Mouse (Mus musculus) mouse embryonic stem cell (cell line): ENCODE measurements around the gene Fxyd6.

Source experiments
- in situ Hi-C, 2 experiments: fragments of 300-500 bp; cut with MboI; formaldehyde crosslinking; loops; 1 replicate in 1 of 2; 3 replicates in 1 of 2; pipeline ENCODE4 v1.14.3; 2019 to 2020; ENCODE audit warnings: low sequenced_read_pairs in 2 of 2, low pct_unique_long_range_greater_than_20kb in 1 of 2, mixed read lengths in 1 of 2; ENCODE audit not compliant: unreplicated experiment in 1 of 2

Fxyd6 gene

DNA sequence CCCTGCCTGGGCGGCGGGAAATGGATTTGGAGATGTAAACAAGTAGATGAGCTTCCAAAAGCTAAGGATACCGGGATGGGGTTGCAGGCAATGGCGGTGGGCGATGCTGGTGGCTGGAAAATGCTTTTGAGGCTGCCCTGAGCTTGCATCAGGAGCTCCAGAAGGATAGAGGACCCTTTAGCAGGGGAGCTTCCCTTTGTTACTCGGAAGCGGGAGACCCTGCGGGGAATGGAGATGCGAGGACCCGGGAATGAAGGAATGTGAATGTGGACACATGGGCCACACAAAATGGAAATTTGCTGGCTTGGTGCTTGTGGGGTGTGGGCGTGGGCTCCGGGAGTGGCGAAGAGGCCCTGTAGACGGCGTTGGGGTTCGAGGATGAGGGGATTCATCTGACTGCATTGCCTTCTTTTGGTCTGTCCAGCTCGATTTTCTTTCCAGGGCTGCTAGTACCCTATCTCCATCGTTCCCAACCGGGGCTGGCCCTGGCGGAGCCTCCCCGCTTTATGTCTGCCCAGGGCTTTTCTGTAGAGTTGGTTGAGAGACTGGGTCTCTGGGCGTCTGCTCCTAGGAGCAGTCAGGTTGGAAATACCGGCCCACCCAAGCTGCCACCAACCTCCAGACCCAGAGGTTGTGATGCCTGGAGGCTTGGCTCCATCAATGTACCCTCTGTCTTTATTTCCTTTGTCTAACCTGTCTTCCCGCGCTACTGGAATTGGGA lies 791 bp downstream of the Fxyd6 start:
- in situ Hi-C loops, result no loop called here

DNA sequence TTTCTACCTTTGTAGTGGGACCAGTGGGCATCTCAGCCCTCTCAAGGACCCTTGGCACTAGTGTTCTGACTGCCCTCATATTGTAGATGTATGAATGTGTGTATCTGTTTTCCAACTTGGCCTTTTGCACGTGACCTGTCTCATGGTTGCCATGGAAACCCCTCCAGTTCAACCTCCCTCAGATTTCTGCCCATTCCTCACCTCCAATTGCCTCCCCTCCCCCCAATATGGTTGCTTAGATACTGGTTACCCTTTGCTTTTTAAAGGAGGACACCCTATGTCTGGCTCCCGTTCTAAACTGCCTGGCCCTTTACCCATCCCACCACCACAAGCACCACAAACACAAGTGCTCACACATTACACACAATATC lies 1.3 kb downstream of the Fxyd6 start:
- in situ Hi-C loops, result no loop called here

DNA sequence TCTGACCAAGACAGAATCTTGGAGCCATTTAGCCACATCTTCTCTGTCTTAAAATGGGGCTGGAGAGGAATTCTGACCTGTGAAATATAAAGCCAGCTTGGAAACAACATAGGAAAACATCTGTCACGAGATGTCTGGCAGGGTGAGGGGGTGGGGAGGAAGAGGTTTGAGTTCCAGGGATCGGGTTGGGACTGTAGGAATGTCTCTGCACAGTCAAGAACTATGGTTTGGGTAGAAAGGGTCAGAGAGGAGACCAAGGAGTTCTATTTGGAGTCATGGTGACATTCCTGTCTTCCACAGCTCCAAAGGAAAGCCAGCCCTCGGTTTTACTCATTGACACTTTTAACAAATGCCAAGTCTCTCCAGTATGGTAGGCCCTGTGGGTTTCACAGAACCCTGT lies 3.9 kb downstream of the Fxyd6 start:
- in situ Hi-C loops, result no loop called here

DNA sequence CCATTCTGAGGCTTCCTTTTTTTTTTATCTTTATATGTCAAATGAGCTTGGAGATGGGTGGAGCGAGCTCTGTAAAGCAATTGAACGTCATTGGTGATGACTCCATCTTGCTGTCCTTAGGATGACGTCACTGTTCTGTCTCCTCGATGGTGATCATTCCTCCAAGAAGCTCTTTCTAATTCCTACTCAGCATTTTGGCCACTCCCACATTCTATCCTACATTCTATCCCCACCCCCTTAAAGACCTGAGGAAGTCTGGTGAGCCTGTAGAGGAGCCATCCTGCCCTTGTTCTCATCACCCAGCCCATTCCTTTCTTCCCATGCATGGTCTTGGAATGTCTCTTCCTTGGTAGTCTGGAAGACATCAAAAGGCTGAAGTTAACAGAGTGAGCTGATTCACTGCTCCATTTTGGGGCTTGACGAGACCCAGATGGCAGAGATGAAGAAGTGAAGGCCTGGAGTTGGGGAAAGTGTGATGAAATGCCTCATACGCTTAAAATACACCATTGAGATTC lies 5.1 kb downstream of the Fxyd6 start:
- in situ Hi-C loops, result no loop called here

DNA sequence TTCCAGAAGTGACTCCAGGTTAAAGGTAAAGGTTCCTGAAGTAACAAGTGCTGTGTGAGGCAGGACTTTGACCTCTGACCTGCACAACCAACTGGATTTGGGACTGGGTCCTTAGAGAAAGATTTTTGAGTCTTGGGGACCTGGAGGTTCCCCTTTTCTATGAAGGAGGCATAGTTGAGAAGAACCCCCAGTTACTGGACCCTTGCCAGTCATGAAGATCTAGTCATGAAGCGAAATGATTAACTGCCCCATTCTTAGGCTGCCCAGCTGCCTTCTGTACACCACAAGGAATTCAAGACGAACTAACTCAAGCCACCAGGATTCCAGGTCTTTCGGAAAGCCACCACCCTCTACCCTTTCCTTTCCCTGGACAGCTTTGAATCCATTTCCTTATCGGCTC lies 6.4 kb downstream of the Fxyd6 start:
- in situ Hi-C loops, result no loop called here

DNA sequence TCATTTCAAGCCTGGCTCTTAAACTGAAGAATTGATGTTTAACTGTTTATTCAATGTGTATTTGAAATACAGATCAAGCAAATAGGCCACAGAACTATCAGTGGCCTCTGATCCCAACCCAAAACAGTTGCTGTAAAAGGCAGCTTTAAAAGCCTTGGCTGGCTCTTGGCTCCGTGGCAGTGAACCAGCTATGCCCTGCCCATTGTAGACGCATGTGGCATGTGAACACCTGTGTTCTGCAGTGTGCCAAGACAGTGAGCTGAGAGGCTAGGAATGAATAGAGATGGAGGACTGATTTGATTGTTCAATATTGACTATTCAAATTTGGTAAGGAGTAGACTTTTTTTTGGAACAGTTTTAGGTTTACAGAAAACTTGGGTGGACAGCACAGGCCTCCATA lies 6.9 kb downstream of the Fxyd6 start:
- in situ Hi-C loops, result no loop called here

DNA sequence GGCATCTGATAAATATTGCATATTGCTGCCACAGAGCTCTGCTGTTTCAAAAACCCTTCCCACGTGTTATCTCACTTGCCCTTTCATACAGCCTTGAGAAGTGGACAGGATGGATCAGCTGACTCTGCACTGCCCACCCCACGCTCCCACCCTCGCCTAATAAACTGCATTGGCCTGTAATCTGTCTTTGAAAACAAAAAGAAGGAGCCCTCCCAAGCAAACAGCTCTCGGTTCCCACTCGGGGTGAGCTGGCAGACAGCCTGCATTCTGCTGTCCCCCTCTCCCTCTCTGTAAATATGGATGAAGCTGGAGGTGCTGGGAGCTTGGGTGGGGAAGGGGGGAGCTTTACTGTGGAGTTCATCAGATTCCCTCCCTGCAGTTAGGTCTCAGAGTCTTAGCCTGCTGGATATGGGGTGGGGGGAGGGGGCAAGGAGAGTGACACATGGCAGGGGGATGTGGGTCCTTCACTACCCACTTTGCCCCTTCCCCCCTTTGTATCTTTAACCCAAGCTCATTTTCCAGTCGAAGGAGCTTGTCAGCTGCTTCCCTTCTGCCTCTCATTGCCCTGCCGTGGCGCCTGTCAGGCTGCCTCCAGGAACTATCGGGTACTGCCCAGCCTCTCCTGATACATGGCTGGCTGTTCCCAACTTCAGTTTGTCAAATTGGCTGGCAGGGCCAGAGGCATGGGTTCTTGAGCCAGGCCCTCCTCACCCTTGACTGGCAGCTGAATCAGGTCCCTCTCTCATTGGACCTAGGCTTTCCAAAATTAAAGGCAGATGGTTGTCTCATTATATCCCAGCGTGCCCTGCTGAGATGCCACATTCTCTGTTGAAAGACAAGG lies 10.6 kb downstream of the Fxyd6 start:
- in situ Hi-C loops, result loop anchor here in 1 of 2 experiments (5.0 to 10.0 kb wide), 2 partner anchors 33 to 76 kb away; no protein-coding TSS in a partner anchor

DNA sequence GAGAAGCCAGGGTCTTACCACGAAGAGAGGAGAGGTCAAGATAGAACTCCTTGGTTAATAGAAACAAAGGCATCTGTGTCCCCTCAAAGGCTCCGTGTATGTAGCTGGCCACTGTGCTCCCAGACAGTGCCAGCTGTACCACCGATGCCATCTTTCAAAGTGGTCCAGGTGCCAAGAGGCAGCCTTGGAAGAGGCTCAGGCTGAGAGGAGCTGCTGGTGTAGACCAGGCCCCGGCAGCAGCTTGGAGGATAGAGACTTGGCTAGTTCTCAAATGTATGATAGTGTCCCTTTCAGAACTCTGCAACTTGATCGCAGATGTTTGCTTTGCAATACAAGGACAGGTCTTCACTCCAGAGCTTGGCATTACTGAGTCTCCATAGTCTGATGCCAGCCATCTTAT lies 12.4 kb downstream of the Fxyd6 start:
- in situ Hi-C loops, result loop anchor here in 1 of 2 experiments (5.0 to 10.0 kb wide), 2 partner anchors 35 to 78 kb away; no protein-coding TSS in a partner anchor

DNA sequence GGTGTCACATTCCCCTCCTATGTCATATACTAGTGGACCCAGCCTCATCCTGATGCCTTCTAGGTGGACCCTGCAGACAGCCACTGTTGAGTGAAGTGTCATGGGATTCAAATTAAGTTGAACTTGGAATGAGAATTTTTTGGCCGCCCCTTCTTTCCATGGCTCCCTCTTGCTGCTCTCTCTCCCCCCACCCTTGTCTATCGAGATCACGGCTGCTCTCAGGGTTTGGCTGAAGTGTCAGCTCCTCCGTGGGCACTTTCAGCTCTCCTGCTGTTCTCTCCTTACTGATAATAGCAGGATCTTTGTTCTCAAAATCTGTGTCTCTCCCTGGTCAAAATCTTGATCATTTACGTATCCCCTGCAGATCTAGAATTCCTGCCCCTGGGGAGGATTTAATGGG lies 12.8 kb downstream of the Fxyd6 start:
- in situ Hi-C loops, result loop anchor here in 1 of 2 experiments (5.0 to 10.0 kb wide), 2 partner anchors 36 to 78 kb away; no protein-coding TSS in a partner anchor

DNA sequence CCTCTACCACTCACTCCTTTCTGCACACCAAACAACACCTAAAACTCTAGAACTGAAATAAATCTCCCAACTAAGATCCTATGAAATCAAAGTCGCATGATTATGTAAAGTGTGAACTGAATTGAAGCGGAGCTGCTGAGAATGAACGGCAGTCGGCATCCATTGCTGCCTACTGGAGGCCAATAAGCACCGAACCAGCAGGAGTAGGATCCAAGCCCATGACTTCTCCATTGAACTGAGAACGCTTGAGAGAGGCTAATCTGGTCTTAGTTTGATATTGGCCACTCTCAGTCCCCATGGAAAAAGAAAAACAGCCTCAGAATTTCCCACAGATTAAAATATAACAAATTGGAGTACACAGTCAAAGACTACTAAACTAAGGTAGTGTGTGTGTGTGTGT lies 13.9 kb downstream of the Fxyd6 start:
- in situ Hi-C loops, result loop anchor here in 1 of 2 experiments (5.0 to 10.0 kb wide), 2 partner anchors 37 to 79 kb away; no protein-coding TSS in a partner anchor

DNA sequence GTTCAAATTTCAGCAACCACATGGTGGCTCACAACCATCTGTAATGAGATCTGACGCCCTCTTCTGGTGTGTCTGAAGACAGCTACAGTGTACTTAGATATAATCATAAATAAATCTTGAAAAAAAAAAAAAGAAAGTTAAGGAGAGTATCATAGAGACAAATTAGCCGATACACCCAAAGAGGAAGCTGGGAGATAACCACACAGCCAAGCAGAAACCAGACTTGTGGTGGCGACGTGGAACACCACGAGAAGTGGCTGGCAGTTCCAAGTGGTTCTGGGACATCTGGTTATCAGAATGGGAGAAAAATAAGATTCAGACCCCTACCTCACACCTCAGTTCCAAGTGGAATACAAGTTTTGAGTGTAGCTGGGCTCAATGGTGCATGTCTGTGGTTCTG lies 16.7 kb downstream of the Fxyd6 start:
- in situ Hi-C loops, result loop anchor here in 1 of 2 experiments (10.0 kb wide), 1 partner anchor 82 kb away; no protein-coding TSS in a partner anchor

DNA sequence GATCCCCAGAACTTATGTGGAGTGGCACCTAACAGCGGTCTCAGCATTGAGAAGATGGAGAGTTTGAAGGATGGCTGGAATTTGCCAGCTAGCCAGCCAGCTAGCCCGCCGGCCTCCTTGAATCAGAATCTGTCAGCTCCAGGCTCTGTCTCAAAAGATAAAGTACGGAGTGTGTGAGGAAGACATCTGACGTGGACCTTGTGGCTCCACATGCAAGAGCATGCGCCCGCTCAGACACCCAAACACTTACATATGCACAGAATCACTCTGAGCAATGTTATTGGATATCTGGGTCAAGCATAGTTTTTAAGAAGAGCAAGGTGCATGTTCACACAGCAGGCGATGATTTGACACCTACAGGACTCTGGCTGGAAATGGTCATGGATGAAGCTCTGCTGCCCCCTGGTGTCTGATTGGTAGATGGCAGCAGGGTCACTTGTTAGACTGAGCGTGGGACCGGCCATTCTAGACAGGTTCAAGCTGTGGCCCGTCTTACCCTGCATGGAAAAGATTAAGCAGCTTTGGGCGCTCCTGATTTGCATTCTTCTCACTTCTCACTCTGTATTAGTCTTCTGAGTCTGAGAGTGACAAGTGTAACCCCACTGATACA lies 18.5 kb downstream of the Fxyd6 start:
- in situ Hi-C loops, result loop anchor here in 1 of 2 experiments (10.0 kb wide), 1 partner anchor 84 kb away; no protein-coding TSS in a partner anchor

DNA sequence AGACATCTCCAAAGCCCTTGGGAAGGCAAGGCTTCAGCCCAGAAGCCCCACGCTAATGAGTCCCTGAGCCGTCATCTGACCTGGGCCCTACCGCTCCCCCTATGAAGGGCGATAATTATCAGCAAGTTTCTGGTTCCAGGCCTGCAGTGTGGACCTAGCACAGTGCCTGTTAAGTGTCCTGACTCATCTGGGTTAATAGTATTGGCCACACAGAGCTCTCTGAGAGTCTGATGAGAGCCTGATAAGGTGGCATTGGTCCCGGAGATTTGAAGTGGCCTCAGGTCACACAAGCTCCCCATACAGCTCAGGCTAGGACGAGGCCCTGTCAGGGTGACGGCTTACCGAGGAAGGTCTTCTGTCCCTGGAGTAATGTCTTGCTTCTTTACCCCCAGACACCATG lies 19.6 kb downstream of the Fxyd6 start:
- in situ Hi-C loops, result loop anchor here in 1 of 2 experiments (10.0 kb wide), 1 partner anchor 85 kb away; no protein-coding TSS in a partner anchor

DNA sequence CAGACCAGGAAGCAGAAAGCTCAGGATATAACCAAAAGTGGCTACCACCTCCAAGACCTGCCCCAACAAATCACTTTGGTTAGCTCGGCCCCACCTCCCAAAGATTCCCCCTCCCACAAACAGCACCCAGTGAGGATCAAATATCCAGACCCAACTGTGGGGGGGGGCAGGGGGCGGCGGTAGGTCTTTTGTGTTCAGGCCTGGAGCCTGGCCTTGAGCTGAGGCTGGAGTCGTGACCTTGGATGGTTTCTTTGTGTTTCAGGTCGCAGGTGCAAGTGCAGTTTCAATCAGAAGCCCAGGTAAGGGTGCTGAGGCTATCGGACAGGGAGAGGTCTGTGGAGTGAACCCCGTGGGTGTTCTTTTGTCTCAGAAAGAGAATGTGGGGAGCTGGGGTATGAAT lies 21.3 kb downstream of the Fxyd6 start:
- in situ Hi-C loops, result loop anchor here in 1 of 2 experiments (5.0 kb wide), 1 partner anchor 44 kb away; no protein-coding TSS in a partner anchor

DNA sequence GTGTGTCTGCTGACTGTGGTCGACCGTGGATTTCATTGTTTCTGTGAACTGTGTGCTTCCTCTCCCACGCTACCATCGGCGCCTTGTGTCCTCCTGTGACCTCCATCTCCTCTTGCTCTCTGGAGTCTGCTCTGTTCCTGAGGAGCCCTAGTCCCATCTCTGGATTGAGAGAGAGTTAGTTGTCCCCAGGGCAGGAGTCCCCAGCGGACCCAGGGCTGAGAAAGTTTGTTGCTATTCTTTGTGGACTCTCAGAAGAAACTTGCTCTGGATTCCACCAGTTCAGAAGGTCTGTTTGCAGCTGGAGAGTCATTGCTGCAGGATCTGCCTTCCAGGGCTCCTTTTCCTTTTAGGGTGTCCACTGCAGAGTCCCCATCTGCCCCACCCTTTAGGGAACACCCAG lies 25.2 kb downstream of the Fxyd6 start:
- in situ Hi-C loops, result no loop called here

DNA sequence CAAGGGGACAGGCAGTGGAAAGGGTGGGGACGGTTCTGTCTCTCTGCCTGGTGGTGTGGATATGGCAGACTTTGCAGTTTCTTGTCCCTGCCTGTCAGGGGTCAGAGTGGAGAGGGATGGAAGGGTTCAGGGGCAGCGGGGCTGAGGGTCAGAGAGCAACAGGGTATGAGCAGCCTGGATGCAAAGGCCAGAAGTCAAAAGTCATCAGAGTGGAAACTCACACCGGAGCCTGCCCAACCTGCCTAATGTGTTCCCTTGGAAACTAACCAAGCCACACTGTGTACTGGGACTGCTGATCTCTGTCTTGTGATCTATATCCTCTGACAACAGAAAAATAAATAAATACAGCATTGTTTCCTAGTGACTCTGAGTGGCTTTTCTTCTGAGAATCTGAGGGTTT lies 25.8 kb downstream of the Fxyd6 start:
- in situ Hi-C loops, result no loop called here

DNA sequence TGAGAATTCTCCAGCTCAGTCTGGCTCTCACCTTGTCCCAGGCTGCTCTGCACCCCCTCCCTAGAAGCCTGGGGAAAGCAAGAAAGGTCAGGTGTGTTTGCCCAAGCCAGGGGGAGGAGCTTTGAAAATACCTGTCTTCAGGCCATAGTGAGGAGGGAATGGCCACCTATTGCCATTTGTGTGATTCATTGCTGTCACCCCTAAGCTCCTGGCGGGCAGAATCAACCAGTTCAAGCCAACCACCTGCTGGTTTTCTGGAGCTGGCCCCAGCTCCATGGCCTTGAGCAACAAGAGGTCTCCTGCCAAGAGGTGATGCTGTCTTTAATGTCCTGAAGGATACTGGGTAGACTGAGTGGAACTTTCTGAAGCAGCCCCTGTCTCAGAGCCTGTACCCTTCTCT lies 28.4 kb downstream of the Fxyd6 start:
- in situ Hi-C loops, result no loop called here

DNA sequence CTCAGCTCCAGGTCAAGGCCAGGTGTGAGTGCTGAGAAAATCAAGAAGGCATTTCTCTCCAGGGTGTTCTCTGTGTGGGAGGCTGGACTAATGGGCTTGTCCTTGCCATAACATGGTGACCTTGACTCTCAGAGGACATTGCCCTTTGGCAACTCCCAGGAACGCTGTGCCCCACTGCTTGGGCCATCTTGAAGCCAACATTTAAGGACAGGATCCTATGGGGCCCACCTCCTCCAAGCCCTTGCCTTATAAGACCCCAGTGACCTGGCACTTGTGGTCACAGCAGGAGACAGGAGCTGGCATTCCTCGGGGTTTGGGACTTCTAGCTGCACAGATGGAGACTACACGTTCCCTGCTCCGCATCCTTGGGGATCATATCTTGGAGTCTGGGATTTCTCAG lies 29.4 kb downstream of the Fxyd6 start, which contains the start of gene Fxyd2:
TSS of gene Fxyd2 (plus strand) at position 236 of the 400 bp plus-strand sequence.
- in situ Hi-C loops, result no loop called here

DNA sequence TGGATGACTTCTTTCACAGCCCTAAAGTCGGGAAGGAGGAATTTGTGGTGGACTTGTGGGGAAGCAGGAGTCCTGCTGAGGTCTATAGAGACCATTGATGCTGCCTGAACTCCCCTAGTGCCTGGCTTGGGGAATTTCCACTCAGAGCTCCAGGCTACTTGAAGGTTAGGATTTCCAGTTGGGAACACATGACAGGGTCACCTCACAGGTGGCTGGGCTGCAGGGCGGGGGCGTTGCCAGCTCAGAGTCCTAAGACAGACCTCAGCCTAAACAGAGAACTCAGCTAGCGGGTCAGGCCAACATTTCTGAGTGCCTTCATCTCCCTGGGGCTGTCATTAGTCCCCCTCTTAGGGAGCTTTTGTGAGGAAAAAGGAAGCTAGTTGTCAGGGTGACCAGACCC lies 31.9 kb downstream of the Fxyd6 start:
- in situ Hi-C loops, result no loop called here
